Mouse (Mus musculus): ENCODE data around the gene Rnf157.
A peak's percentile ranks its signal among the peaks of the same experiment; 100 is the strongest.

The Rnf157 gene

GRCm38 (mm10) chr11:116412904-116413630, at the start of gene Rnf157:
Gene Rnf157 (minus strand): TSS chr11:116413032.
- peak; percentile 86 to 88 for DNase-seq

GRCm38 (mm10) chr11:116459786-116460185, 47.0 kb upstream of the Rnf157 start:
- DNase-seq: no peak

DNA sequence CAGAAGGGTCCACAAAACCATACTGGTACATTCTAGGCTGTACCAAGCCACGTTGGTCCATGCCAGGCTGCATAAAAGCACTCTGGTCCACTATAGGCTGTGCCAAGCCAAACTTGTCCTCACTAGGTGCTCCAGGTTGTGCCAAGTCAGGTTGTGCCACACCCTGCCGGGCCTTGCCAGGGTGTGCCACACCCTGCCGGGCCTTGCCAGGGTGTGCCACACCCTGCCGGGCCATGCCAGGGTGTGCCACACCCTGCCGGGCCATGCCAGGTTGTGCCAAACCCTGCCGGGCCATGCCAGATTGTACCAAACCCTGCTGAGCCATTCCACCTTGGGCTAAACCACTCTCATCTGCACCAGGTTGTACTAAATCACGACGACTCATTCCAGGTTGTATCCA, 43.4 kb upstream of the Rnf157 start:
- no peak for DNase-seq

DNA sequence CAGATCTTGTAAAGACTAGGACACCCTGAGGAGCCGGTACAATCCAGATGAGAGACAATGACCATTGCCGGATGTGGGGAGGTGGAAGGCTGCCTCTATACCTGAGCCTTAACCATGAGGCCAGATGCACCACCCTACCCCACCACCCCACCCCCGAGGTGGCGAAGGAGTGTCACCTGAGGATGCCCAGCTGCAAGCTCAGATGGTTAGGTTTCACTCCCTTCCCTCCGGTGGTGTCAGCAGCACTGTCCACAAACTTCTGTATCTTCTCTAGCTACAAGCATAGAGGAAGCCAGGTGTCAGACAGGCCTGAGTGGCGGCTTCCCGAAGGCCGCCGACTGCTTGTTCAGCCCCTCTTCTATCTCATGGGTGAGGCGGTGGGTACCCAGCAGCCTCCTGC, 41.1 kb upstream of the Rnf157 start:
- peak in 1 of 2 experiments; percentile 28 for DNase-seq

DNA sequence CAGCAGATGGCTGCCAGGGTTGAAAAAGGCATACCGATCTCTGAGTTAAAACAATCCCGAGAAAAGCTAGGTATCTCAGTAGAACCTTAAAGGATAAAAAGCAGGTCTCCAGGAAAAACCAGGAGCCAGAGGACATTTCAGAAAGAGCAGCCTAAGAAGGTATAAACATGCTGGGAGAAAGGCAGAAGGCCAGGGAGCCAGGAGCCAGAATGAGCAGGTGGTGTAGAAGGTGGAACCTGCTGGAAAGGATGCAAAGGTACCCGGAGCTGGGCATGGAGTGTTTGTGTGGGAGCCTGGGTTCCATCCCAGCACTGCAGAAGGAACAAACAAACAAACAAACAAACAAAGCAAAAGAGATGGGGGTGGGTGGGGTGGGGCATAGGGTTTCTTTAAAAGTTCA, 36.5 kb upstream of the Rnf157 start:
- no peak for DNase-seq

- no peak for DNase-seq
These were observed 35.0 kb upstream of the Rnf157 start for GRCm38 (mm10) chr11:116447822-116448221.

GRCm38 (mm10) chr11:116446308-116446887, 33.6 kb upstream of the Rnf157 start:
- DNase-seq: no peak

GRCm38 (mm10) chr11:116445596-116446307, 32.9 kb upstream of the Rnf157 start:
- peak; percentile 88 to 92 for DNase-seq

- no peak for DNase-seq
These were observed 31.1 kb upstream of the Rnf157 start for GRCm38 (mm10) chr11:116443935-116444334.

DNA sequence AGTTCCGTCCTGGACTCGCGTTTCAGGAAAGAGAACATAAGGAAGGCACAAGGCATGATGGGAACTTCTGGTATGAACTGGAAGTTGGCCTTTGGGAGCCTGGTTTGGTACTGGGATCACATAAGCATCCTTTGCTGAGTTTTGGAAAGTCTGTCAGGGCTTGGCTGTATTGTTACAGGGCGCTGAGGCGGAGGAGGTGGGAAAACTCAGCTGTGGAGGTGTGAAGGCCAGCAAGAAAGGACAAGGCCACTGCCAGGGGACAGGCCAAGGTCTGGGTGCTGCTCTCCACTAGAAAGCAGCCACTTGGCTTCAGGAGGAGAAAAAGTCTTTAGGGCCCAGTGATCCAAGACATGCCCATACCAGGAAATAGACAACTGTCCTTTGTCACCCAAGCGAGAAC, 30.5 kb upstream of the Rnf157 start:
- no peak for DNase-seq

- DNase-seq: no peak
These were observed 30.0 kb upstream of the Rnf157 start for GRCm38 (mm10) chr11:116442867-116443177.

DNA sequence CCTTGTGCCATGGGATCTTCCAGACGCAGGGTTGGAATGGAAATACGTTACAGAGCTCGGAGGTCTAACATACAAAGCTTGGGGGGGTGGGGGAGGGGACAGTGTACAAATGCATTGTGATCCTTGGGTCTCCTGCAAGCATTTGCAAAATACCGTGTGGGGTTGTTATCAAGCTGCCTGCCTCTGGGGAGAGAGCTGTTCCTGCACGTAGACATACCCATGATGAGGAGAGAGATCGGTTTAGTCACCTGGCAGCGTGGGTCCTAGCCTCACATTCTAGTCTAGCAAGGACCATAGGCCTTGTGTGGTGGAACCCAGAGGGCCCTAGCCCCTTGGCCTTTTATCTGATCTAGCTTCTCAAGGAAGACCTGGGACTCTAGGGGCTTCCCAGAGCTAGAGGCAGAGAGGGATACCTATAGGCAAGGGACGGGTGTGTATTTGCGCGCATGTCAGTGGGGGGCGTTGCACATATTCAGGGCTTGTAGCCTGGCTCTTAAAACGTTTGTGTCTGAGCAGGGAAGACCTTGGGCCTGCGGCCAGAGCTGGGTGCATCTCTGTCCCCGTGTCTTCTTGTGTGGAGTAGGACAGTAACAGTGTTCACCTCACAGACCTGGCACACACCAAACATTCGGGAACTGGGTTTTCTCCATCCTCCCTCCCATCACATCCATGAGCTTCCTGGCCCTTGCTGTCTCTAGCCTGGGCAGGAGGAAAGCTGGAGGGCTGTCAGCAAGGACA, 29.5 kb upstream of the Rnf157 start:
- no peak for DNase-seq

GRCm38 (mm10) chr11:116440408-116441068, 27.7 kb upstream of the Rnf157 start:
- DNase-seq: no peak

GRCm38 (mm10) chr11:116439269-116440240, 26.7 kb upstream of the Rnf157 start:
- peak; percentile 50 to 64 for DNase-seq

DNA sequence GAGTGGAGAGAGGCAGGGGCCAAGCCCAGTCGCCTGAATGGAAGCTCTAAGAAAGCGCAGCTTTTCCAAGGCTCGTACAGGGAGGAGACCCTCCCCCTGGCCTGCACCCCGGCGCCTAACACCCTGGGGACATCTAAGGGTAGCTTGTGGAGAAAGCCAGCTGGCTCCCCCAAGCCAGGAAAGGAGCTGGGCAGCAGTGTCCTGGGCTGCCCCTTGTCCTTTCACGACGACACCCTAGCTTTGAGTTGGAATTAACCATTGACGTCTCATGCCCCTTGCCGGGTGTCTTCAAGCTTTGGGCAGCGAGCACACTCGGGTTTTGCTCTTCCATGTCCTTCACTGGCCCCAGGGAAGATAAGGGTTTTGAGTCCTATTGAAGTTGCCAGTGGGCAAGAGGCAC, 24.7 kb upstream of the Rnf157 start:
- DNase-seq: no peak

GRCm38 (mm10) chr11:116436725-116437331, 24.0 kb upstream of the Rnf157 start:
- no peak for DNase-seq

- DNase-seq: no peak
These were observed 23.3 kb upstream of the Rnf157 start for GRCm38 (mm10) chr11:116435992-116436724.

DNA sequence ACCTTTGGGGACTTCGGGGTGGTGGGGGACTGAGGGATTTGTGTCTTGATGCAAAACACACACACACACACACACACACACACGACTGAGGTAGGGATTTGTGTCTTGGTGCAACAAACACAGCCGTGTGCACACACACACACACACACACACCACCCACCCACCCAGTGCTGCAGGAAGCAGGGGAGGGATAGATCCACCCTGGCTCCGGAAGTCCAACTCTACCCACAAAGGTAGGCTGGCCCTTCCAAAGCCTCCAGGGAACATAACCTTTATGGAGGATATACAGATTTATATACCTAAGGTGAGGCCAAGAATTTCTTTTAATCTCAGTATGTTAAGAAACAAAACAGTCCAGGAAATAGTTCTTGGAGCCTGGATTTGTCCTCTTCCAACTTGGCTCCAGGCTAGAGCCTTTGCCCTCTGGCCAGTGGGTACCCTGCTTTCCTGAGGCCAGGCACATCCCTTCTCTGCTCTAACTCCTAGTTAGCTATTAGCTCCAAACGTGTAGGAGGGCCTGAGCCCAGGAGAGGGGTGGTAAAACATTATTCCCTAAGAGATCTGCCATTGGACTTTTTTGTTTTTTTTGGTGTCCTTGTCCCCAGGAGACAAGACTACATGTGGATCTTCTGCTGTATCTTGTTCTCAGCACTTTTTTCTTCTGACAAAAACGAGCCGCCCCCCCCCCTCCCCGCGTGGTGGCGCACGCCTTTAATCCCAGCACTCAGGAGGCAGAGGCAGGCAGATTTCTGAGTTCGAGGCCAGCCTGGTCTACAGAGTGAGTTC, 22.3 kb upstream of the Rnf157 start:
- DNase-seq: peak in 1 of 2 experiments; percentile 51

- peak; percentile 72 to 74 for DNase-seq
These were observed 21.6 kb upstream of the Rnf157 start for GRCm38 (mm10) chr11:116434287-116434966.

Measured in thymus, postnatal 36 days (tissue).